Mouse (Mus musculus) embryonic facial prominence, embryonic 14.5 days (tissue): ENCODE measurements around the gene Atf6b. TPM values are rescaled to one million over a fixed set of nuclear protein-coding genes. Genes with fewer than 3 reads are reported as not detected.

ENCODE experiments used
- ATAC-seq: fragments of 200-750 bp; cut with Nextera tagmentation; 2 replicates; pipeline ENCODE4 v1.8.0; 2017; ENCODE audit warnings: low read depth, moderate number of reproducible peaks, moderate TSS enrichment
- DNase-seq: peaks from one replicate; pipeline ENCODE4 v3.0.0-alpha.2; 2015; ENCODE audit warnings: low spot score
- H3K27ac ChIP-seq: fragments of 300-500 bp; sonication (generic); replicated peaks from 2 replicates; pipeline ENCODE4 v1.5.1; 2014; ENCODE audit warnings: low read depth, mild to moderate bottlenecking, low read length, moderate library complexity
- H3K27me3 ChIP-seq: fragments of 300-500 bp; sonication (generic); replicated peaks from 2 replicates; pipeline ENCODE4 v1.6.1; 2014; ENCODE audit warnings: low read length; ENCODE audit not compliant: control insufficient read depth, insufficient read depth
- H3K36me3 ChIP-seq: fragments of 300-500 bp; sonication (generic); 2 replicates; pipeline ENCODE4 v1.6.1; 2014; ENCODE audit warnings: low read length, mixed read lengths; ENCODE audit not compliant: control insufficient read depth, insufficient read depth
- H3K4me1 ChIP-seq: fragments of 300-500 bp; sonication (generic); 2 replicates; pipeline ENCODE4 v1.6.1; 2014; ENCODE audit warnings: antibody characterized with exemption, low read length; ENCODE audit not compliant: control insufficient read depth, insufficient read depth
- H3K4me2 ChIP-seq: fragments of 300-500 bp; sonication (generic); 2 replicates; pipeline ENCODE4 v1.6.1; 2014; ENCODE audit warnings: low read depth, mild to moderate bottlenecking, low read length, moderate library complexity, mixed read lengths
- H3K4me3 ChIP-seq: fragments of 300-500 bp; sonication (generic); 2 replicates; pipeline ENCODE4 v1.5.1; 2014; ENCODE audit warnings: low read depth, mild to moderate bottlenecking, low read length
- H3K9ac ChIP-seq: fragments of 300-500 bp; sonication (generic); 2 replicates; pipeline ENCODE4 v1.6.1; 2014; ENCODE audit warnings: low read depth, mild to moderate bottlenecking, low read length, moderate library complexity, mixed read lengths
- H3K9me3 ChIP-seq: fragments of 300-500 bp; sonication (generic); 2 replicates; pipeline ENCODE4 v1.6.1; 2016; ENCODE audit warnings: low read length; ENCODE audit not compliant: control insufficient read depth
- WGBS: fragments of 180-500 bp; shearing (Covaris S2); extraction: QIAGEN DNeasy Blood & Tissue Kit; methylation state at CpG from one replicate; pipeline ENCODE4 v1.1.7; 2014; 5-methylcytosine and 5-hydroxymethylcytosine counted together
- polyA plus RNA-seq: library from polyadenylated mRNA; unstranded; fragments of >200 nt; fragmentation: Nextera tagmentation; extraction: Ambion mirVana; gene quantifications from 2 replicates; pipeline ENCODE4 v1.2.1, GENCODE M21; 2014

The Atf6b gene
- polyA plus RNA-seq, 1 experiment from 2014 or later = 60.8 TPM

DNA sequence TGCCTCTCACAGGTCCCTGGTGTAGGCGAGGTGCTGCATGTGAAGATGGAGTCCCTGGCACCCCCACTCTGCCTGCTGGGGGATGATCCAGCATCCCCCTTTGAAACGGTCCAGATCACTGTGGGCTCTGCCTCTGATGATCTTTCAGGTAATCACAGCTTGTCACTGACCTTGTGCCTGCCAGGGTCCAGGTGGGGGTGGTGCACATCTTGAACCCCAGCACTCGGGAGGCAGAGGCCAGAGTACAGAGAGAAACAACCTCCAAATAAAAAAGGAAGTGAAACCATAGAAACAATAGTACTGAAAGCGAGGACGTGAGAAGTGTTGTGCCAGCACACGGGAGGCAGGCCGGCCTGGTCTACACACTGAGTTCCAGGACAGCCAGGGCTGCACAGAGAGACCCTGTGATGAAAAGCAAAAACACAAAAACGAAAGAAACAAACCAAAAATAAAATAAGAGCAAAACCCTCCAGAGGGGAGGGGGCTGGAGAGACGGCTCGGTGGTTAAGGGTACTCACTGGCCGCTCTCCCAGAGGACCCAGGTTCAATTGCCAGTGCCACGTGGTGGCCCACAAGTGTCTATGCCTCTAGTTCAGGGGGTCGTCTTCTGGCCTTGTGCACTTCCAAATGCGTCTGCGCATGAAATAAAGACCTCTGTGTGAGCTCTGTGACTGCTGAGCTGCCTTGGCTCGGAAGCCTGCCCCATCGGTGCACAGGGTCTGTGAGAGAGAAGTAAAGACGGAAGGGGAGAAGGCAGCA lies 2.3 kb downstream of the Atf6b start:
- DNase-seq (no peak), ATAC-seq (no peak)
- H3K36me3 ChIP-seq = peaks cover 39% of the 10 kb centered on the region
- no peak overlapping the region for H3K4me3 ChIP-seq
- no peaks in the 10 kb centered on the region for H3K9me3 ChIP-seq
- no peaks in the 10 kb centered on the region for H3K27me3 ChIP-seq
- no peak overlapping the region for H3K27ac ChIP-seq
- no peak overlapping the region for H3K9ac ChIP-seq
- no peak overlapping the region for H3K4me2 ChIP-seq
- 86% methylated on average over 18 of the region's 18 CpGs for WGBS
- H3K4me1 ChIP-seq = peaks cover 18% of the 10 kb centered on the region

DNA sequence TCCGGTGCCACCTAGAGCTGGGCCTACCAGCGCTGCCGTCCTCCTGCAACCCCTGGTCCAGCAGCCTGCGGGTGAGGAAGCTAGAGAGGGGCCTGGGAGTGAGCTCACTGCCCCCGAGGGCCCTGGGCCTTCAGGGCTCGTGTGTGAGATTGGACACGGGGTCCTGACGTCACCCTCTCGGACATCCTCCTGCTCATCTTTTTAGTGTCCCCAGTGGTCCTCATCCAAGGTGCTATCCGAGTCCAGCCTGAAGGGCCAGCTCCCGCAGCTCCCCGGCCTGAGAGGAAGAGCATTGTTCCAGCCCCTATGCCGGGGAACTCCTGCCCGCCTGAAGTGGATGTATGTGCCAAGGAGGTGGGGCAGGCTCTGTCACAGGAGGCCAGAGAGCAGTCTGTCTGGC lies 3.8 kb downstream of the Atf6b start:
- H3K36me3 ChIP-seq = peaks cover 42% of the 10 kb centered on the region
- no peak overlapping the region for H3K4me2 ChIP-seq
- no peaks in the 10 kb centered on the region for H3K9me3 ChIP-seq
- H3K27me3 ChIP-seq = no peaks in the 10 kb centered on the region
- ATAC-seq (no peak), DNase-seq (no peak)
- 87% methylated on average over 13 of the region's 14 CpGs for WGBS
- peaks cover 12% of the 10 kb centered on the region for H3K4me1 ChIP-seq
- H3K9ac ChIP-seq = no peak overlapping the region
- no peak overlapping the region for H3K27ac ChIP-seq
- H3K4me3 ChIP-seq = no peak overlapping the region

DNA sequence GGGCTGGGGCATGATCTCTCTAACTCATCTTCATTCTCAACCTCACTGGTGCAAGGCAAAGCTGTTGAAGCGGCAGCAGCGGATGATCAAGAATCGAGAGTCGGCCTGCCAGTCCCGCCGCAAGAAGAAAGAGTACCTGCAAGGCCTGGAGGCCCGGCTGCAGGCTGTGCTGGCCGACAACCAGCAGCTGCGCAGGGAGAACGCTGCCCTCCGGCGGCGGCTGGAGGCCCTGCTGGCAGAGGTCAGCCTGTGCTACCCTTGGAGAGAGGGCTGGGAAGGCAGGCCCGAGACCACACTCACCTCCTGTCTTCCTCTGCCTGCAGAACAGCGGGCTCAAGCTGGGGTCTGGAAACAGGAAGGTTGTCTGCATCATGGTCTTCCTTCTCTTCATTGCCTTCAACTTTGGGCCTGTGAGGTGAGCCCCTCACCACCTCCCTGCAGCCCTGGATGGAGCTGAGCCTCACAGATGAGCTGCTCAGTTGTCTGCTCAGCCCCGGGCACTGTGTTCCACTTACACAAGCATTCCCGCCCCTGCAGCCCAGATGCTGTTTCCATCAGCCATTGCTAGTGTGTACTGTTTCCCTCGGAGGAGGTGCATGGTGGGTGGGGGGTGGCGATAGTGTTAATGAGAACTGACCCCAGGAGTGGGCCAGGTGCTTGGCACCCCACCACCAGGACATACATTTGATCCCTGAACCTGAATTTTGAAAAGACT lies 4.7 kb downstream of the Atf6b start:
- Histone ChIP-seq H3K9me3 (no peaks in the 10 kb centered on the region), H3K27me3 (no peaks in the 10 kb centered on the region), H3K9ac (no peak overlapping the region), H3K4me1 (peaks cover 14% of the 10 kb centered on the region), H3K4me2 (no peak overlapping the region), H3K36me3 (peaks cover 42% of the 10 kb centered on the region), H3K27ac (no peak overlapping the region), H3K4me3 (no peak overlapping the region)
- DNase-seq (no peak), ATAC-seq (no peak)
- 64% methylated on average over 19 of the region's 19 CpGs for WGBS

DNA sequence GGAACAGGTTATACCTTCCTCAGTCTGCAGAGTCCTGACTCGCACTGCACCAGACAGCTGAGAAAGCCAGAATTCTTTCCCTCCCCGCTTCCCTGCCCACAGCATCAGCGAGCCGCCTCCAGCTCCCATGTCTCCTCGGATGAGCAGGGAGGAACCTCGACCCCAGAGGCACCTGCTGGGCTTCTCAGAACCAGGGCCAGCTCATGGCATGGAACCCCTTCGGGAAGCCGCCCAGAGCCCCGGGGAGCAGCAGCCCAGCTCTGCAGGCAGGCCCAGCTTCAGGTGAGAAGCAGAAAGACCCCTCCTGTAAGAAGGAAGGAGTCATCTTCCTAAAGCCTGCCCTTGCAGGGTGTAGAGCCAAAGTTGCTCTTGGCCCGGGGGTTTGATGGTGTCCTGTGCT lies 5.6 kb downstream of the Atf6b start:
- DNase-seq = no peak
- Histone ChIP-seq H3K4me2 (no peak overlapping the region), H3K27me3 (no peaks in the 10 kb centered on the region), H3K4me3 (no peak overlapping the region), H3K9me3 (no peaks in the 10 kb centered on the region), H3K4me1 (peaks cover 14% of the 10 kb centered on the region), H3K27ac (no peak overlapping the region), H3K9ac (no peak overlapping the region), H3K36me3 (peaks cover 42% of the 10 kb centered on the region)
- WGBS = 87% methylated on average over 10 of the region's 10 CpGs
- ATAC-seq = no peak

DNA sequence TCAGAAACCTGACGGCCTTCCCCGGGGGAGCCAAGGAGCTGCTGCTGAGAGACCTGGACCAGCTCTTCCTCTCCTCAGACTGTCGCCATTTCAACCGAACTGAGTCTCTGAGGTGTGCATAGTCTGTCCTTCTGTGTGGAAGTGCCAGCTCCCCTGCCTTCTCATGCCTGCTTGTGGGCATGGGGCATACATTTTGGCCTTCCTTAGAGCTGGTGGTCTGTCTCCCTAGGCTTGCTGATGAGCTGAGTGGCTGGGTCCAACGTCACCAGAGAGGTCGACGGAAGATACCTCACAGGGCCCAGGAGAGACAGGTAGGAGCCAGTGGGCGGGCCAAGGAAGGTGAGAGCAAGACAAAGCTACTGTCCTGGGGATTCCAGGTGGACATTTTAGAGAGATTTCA lies 6.0 kb downstream of the Atf6b start:
- Histone ChIP-seq H3K4me1 (peaks cover 9% of the 10 kb centered on the region), H3K4me2 (no peak overlapping the region), H3K27me3 (no peaks in the 10 kb centered on the region), H3K4me3 (no peak overlapping the region), H3K9me3 (no peaks in the 10 kb centered on the region), H3K27ac (no peak overlapping the region), H3K9ac (no peak overlapping the region), H3K36me3 (peaks cover 42% of the 10 kb centered on the region)
- 88% methylated on average over 8 of the region's 8 CpGs for whole genome bisulfite sequencing
- no peak for ATAC-seq
- no peak for DNase-seq

DNA sequence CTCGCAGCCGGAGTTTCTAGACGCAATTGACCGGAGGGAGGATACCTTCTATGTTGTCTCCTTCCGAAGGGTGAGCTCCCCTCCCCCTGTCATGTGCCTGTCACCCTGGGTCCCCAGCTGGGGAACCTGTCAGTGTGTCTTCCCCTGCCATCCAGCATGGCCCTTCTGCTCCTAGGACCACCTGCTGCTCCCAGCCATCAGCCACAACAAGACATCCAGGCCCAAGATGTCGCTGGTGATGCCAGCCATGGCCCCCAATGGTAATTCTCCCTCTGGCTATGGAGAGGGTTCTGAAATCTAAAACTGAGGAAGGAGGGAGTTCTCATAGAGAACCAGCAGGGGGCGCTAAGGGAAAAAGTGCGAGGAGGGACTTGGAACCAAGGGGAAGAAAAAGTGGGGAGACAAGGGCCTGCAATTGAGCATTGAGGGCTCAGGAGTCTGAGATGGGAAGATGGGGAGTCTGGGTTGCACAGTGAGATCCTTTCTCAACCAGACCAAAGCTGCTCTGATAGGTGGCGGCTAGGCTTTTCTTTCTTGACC lies 6.9 kb downstream of the Atf6b start:
- H3K36me3 ChIP-seq = peaks cover 42% of the 10 kb centered on the region
- no peak overlapping the region for H3K4me2 ChIP-seq
- H3K27ac ChIP-seq = no peak overlapping the region
- no peaks in the 10 kb centered on the region for H3K9me3 ChIP-seq
- DNase-seq (no peak), ATAC-seq (no peak)
- H3K9ac ChIP-seq = no peak overlapping the region
- peaks cover 7% of the 10 kb centered on the region for H3K4me1 ChIP-seq
- no peak overlapping the region for H3K4me3 ChIP-seq
- H3K27me3 ChIP-seq = no peaks in the 10 kb centered on the region
- 63% methylated on average over 9 of the region's 9 CpGs for WGBS

DNA sequence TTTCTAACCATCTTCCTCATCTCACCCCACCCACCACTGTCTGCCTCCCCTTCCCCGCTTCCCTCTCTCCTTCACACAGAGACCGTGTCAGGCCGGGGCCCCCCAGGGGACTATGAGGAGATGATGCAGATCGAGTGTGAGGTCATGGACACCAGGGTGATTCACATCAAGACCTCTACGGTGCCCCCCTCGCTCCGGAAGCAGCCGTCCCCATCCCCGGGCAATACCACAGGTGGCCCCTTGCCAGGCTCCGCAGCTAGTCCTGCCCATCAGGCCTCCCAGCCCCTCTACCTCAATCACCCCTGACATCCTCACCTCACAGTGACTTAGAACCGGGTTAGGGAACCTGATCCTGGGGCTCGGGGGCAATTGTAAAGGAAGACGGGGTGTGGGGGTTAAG lies 7.4 kb downstream of the Atf6b start:
- WGBS = 86% methylated on average over 13 of the region's 13 CpGs

DNA sequence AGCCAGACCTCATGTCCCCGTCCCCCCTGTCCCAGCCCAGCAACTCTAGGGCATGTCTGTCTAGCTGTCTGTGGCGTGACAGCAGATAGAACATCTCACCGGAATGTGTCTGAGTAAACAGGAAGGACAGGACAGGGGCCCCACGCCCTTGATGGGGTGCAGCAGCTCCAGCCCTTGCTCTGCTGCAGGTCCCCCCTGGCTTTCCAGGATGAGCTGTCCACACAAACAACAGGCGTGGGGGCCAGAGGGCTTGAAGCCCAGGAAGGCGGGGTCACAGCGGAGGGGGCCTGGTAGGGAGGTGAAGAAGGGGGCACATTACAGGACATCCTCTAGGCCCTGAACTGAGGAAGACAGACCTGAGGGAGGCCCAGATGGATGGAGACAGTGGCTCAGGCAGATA lies 8.2 kb downstream of the Atf6b start:
- Histone ChIP-seq H3K36me3 (peaks cover 34% of the 10 kb centered on the region), H3K9me3 (no peaks in the 10 kb centered on the region), H3K27ac (no peak overlapping the region; the same call in 1 of the 2 replicates), H3K9ac (no peak overlapping the region), H3K4me3 (no peak overlapping the region), H3K4me2 (no peak overlapping the region), H3K4me1 (peaks cover 7% of the 10 kb centered on the region), H3K27me3 (0 out of 2 replicates have a peak, but pooled peaks cover 10% of the 10 kb centered on the region)
- no peak for ATAC-seq
- DNase-seq = no peak
- WGBS = 79% methylated on average over 7 of the region's 7 CpGs

More for the DNA sequence above, 7.4 kb downstream of the Atf6b start:
- Histone ChIP-seq H3K4me3 (no peak overlapping the region), H3K9ac (no peak overlapping the region), H3K27me3 (0 out of 2 replicates have a peak, but pooled peaks cover 5% of the 10 kb centered on the region), H3K4me2 (no peak overlapping the region), H3K4me1 (peaks cover 7% of the 10 kb centered on the region), H3K36me3 (peaks cover 37% of the 10 kb centered on the region), H3K9me3 (no peaks in the 10 kb centered on the region), H3K27ac (no peak overlapping the region)
- no peak for DNase-seq
- ATAC-seq = no peak
